Mouse (Mus musculus) layer of hippocampus, adult 18-20 months (tissue): ENCODE data around the gene Trabd2b. TPM values are rescaled to one million over a fixed set of nuclear protein-coding genes. Genes with fewer than 3 reads are reported as not detected.

Experiments used
- DNase-seq, 2 experiments: peaks; one replicate each; pipeline ENCODE4 v3.0.0; 2022; ENCODE audit warnings: low spot score in 2 of 2
- total RNA-seq, 2 experiments: library from RNA; stranded (reverse); gene quantifications; 2 replicates each; pipeline ENCODE4 v1.2.3; 2021

Trabd2b gene
- total RNA-seq, 2 experiments from 2014 or later = 1.4 to 1.5 TPM

DNA sequence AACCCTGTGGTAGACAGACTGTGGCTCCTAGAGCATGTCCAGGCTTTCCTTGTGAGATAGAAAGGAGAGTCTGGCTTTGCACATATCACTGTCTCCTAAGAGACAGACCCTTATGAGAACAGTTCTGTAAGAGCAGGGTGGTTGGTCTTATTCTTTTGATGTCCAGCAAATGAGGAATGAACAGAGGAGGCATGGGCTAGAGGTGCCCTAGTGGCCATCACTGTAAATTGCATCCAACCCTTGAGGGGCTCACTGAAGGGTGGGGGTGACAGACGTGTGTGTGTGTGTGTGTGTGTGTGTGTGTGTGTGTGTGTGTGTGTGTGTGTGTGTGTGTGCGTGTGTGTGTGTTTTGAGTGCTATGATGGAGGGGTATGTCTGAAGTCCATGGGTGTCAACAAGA lies 32.2 kb downstream of the Trabd2b start:
- DNase-seq = no peak

DNA sequence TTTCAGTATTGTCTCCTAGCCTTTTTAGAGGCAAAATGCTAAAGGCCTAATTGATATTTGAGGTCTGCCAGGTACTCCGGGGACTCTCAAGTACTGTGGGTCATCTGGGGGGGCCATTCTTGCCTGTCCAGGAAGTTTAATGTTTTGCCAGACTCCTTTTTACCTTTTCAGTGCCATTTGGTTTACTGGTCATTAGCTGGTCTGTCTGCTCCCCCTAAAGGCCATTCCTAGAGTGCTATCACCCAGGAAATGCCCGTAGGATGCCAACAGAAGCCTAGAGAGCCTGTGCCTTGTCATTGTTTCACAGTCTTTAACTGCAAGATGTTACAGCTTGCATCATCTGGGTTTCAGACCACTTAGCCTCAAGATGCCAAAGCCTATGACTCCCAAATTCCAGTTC lies 35.7 kb downstream of the Trabd2b start:
- no peak for DNase-seq

GRCm38 (mm10) chr4:114442661-114443060 lies 36.1 kb downstream of the Trabd2b start:
- no peak for DNase-seq

DNA sequence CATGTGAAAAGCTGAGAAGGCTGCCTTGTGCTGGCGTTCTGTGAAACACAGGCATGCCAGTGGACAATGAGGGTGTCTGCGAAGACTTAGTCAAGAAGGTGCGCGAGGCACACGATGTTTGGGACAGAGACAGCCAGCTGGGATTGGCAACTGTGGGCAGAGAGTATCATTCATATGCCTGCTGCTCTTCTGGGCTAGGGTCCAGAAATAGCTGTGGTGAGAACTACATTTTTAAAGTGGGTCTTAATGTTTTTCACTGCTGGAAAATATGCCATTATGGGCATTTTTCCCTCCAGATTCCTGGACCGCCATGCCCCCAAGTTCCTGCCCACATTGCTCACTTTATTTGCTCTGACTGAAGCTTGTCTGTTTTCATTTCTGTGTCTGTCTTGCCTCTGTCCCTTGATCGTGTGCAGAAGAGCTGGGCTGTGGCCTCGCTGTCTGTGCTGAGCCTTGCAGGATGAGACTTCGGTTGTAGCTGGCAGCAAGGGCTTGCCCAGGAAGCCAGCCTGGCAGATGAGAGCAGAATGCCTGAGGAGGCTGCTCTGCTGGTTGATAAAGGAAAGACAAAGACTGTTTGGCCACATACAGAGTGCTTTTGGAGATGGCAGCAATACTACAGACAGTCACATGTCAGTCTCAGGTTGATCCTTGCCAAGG lies 42.0 kb downstream of the Trabd2b start:
- peak; percentile 42 to 71 for DNase-seq

GRCm38 (mm10) chr4:114453101-114453500 lies 46.6 kb downstream of the Trabd2b start:
- no peak for DNase-seq

DNA sequence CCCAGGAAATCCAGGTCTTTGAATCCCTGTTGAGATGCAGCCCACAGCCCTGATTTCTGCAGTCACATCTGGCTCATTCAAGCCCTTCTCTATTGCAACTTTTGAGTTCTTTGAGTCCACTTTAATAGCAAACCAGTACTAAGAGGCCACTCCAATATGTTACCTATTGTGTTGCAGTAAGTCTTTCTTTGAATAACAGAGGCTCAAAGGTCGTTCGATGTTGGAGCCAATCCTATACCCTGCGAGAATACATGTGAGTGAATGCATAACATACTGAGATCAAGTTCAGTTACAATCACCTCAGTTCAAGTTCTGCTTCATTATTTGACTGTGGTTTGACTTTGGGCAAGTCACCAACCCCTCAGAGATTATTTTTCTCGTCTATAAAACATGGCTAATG lies 47.5 kb downstream of the Trabd2b start:
- no peak for DNase-seq

- peak in 1 of 2 experiments; percentile 47 for DNase-seq
Observed at GRCm38 (mm10) chr4:114454495-114455186, 48.1 kb downstream of the Trabd2b start.

- DNase-seq = no peak
Observed at GRCm38 (mm10) chr4:114457111-114457510, 50.6 kb downstream of the Trabd2b start.

DNA sequence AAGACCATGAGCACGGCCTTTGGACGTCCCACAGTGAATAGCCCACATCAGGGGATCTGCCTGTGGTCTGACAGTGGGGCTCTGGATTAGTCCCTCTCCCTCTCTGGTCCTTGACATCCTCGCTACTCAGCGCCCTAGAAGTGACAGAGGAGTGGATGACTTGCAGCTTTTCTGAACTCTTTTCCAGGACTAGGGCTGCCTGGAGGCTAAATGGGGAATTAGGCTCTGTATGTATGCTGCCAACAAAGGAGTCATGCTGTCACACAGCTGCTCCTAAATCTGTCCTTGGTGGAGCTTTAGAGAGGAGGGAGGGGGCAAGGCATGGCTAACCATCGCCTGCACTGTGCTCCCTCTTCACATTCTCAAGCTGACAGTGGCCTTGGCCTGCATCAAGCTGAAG lies 53.1 kb downstream of the Trabd2b start:
- DNase-seq = peak in 1 of 2 experiments; percentile 32

- peak in 1 of 2 experiments; percentile 22 for DNase-seq
Observed at GRCm38 (mm10) chr4:114460401-114460800, 53.9 kb downstream of the Trabd2b start.

DNA sequence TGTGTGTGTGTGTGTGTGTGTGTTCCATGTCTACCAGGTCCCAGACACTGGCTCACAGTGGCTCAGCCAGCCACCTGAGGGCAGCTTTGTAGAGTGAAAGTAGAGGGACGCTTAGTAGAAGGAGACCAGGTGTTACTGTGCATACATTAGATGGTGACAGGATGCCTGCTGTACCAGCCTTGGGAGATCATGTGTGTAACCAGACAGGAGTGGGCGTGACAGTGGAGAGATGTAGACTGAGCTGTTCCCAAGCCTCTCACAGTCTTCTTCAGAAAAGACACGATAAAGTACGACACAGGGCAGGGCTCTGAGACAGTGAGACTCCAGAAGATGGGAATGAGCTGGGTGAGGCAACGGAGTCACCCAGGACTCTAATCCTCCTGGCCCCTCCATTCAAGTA lies 54.6 kb downstream of the Trabd2b start:
- DNase-seq = peak in 1 of 2 experiments; percentile 48

DNA sequence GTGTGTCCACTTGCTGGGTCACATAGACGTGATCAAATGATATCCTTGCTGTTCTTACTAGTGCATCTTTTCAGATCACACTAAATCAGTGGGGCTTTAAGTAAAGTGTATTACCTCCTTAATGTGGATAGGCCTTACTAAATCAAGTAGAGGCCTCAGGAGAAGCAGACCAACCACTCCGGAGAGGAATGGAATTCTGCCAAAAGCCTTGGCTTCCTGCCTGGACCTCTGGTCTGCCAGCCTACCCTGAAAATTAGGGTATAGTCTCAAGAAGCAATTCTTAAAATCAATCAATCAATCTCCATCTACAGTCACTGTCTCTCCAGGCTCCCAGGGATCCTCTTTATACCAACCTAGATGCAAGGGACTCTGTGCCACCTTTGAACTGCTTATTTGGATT lies 59.1 kb downstream of the Trabd2b start:
- no peak for DNase-seq

GRCm38 (mm10) chr4:114467371-114468094 lies 61.0 kb downstream of the Trabd2b start:
- DNase-seq = no peak

DNA sequence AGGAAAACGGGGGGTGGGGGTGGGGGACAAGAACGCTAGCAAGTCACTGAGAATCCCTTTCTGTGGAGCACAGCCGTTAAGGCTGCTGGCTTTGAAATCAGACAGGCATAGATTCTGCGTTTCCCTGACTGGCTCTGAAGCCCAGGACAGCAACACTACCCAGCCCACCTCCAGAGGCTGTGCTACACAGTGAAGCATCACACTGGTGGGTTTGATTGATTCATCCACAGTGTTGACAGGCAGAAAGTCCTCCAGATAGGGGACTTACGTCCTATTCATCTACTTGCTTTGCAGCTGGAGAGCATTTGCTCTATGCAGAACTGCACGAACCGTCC lies 61.5 kb downstream of the Trabd2b start:
- DNase-seq = no peak

DNA sequence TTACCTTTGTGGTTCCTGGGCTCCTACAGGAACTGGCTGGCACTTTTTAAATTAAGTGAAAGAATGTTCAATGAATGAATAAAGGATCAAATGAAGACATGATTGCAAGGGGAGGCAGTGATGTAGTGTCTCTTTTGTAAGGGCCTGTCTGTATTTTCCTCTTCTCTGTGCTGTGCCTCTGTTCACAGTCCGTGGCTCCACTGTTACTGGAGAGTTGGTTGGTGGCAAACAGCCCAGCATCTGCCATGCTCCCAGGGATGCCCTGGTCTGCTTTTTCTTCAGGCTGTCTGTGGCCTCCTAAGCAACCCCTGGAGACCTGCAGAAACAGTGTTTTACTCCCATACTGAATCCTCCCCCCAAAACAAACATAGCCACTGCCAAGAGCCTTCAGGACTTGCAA lies 63.4 kb downstream of the Trabd2b start:
- no peak for DNase-seq

GRCm38 (mm10) chr4:114472143-114472542 lies 65.6 kb downstream of the Trabd2b start:
- DNase-seq = no peak

GRCm38 (mm10) chr4:114476316-114476715 lies 69.8 kb downstream of the Trabd2b start:
- DNase-seq = no peak

GRCm38 (mm10) chr4:114477082-114477771 lies 70.7 kb downstream of the Trabd2b start:
- DNase-seq = peak; percentile 30 to 51

GRCm38 (mm10) chr4:114481518-114481917 lies 75.0 kb downstream of the Trabd2b start:
- no peak for DNase-seq

GRCm38 (mm10) chr4:114484173-114484572 lies 77.6 kb downstream of the Trabd2b start:
- no peak for DNase-seq

- no peak for DNase-seq
Observed at GRCm38 (mm10) chr4:114485996-114486395, 79.5 kb downstream of the Trabd2b start.
